Mouse (Mus musculus): ENCODE measurements around the gene Per1. TPM values are rescaled to one million over a fixed set of nuclear protein-coding genes. Genes with fewer than 3 reads are reported as not detected.
A peak's percentile ranks its signal among the peaks of the same experiment; 100 is the strongest.

Per1 gene
- polyA plus RNA-seq, 1 experiment = 57.6 TPM

GRCm38 (mm10) chr11:69071262-69071661 lies 23.8 kb upstream of the Per1 start:
- peaks cover 4% of the 10 kb centered on the region for H3K4me1 ChIP-seq (ENCODE audit: control insufficient read depth, insufficient read depth, low read length)
- H3K27ac ChIP-seq (ENCODE audit: insufficient read depth, low read length) = peak overlapping the region; percentile 49
- no peak for TF ChIP-seq CTCF (IDR thresholded peaks at IDR 0.05; ENCODE audit: extremely low read depth, insufficient read depth, low read length)
- no peak for TF ChIP-seq POLR2A (IDR thresholded peaks at IDR 0.05; ENCODE audit: extremely low read depth, insufficient read depth, low read length)
- peak overlapping the region; percentile 60 for H3K4me3 ChIP-seq (ENCODE audit: insufficient read depth, low read length)

- Histone ChIP-seq H3K4me3 (ENCODE audit: insufficient read depth, low read length) (no peak overlapping the region; the same call in 1 of the 2 replicates), H3K27ac (ENCODE audit: insufficient read depth, low read length) (no peak overlapping the region; the same call in 1 of the 2 replicates), H3K4me1 (ENCODE audit: control insufficient read depth, insufficient read depth, low read length) (peaks cover 4% of the 10 kb centered on the region)
- TF ChIP-seq POLR2A (IDR thresholded peaks at IDR 0.05; ENCODE audit: extremely low read depth, insufficient read depth, low read length) (no peak), CTCF (IDR thresholded peaks at IDR 0.05; ENCODE audit: extremely low read depth, insufficient read depth, low read length) (no peak)
These were observed 22.8 kb upstream of the Per1 start for GRCm38 (mm10) chr11:69072234-69072633.

- H3K4me3 ChIP-seq (ENCODE audit: insufficient read depth, low read length) = peak overlapping the region; percentile 18; the same call in 1 of the 2 replicates
- no peak for TF ChIP-seq POLR2A (IDR thresholded peaks at IDR 0.05; ENCODE audit: extremely low read depth, insufficient read depth, low read length)
- TF ChIP-seq CTCF (IDR thresholded peaks at IDR 0.05; ENCODE audit: extremely low read depth, insufficient read depth, low read length) = no peak
- H3K27ac ChIP-seq (ENCODE audit: insufficient read depth, low read length) = peak overlapping the region; percentile 27; the same call in 1 of the 2 replicates
- peaks cover 4% of the 10 kb centered on the region for H3K4me1 ChIP-seq (ENCODE audit: control insufficient read depth, insufficient read depth, low read length)
These were observed 22.4 kb upstream of the Per1 start for GRCm38 (mm10) chr11:69072666-69073064.

GRCm38 (mm10) chr11:69073065-69073888 lies 21.7 kb upstream of the Per1 start:
- no peak for TF ChIP-seq CTCF (IDR thresholded peaks at IDR 0.05; ENCODE audit: extremely low read depth, insufficient read depth, low read length)
- peak; percentile 84; the same call in 1 of the 2 replicates for TF ChIP-seq POLR2A (IDR thresholded peaks at IDR 0.05; ENCODE audit: extremely low read depth, insufficient read depth, low read length)
- H3K4me1 ChIP-seq (ENCODE audit: control insufficient read depth, insufficient read depth, low read length) = peaks cover 4% of the 10 kb centered on the region

GRCm38 (mm10) chr11:69073951-69074775 lies 20.9 kb upstream of the Per1 start:
- Histone ChIP-seq H3K4me3 (ENCODE audit: insufficient read depth, low read length) (no peak overlapping the region), H3K4me1 (ENCODE audit: control insufficient read depth, insufficient read depth, low read length) (peaks cover 4% of the 10 kb centered on the region), H3K27ac (ENCODE audit: insufficient read depth, low read length) (peak overlapping the region; percentile 58; the same call in 1 of the 2 replicates)
- TF ChIP-seq CTCF (IDR thresholded peaks at IDR 0.05; ENCODE audit: extremely low read depth, insufficient read depth, low read length) = no peak

More at GRCm38 (mm10) chr11:69073065-69073888, 21.7 kb upstream of the Per1 start:
- H3K27ac ChIP-seq (ENCODE audit: insufficient read depth, low read length) = peak overlapping the region; percentile 99
- peak overlapping the region; percentile 18 for H3K4me3 ChIP-seq (ENCODE audit: insufficient read depth, low read length)

GRCm38 (mm10) chr11:69074776-69075069 lies 20.3 kb upstream of the Per1 start:
- no peak overlapping the region for H3K4me3 ChIP-seq (ENCODE audit: insufficient read depth, low read length)
- H3K4me1 ChIP-seq (ENCODE audit: control insufficient read depth, insufficient read depth, low read length) = peaks cover 4% of the 10 kb centered on the region
- no peak for TF ChIP-seq CTCF (IDR thresholded peaks at IDR 0.05; ENCODE audit: extremely low read depth, insufficient read depth, low read length)
- no peak for TF ChIP-seq POLR2A (IDR thresholded peaks at IDR 0.05; ENCODE audit: extremely low read depth, insufficient read depth, low read length)
- H3K27ac ChIP-seq (ENCODE audit: insufficient read depth, low read length) = no peak overlapping the region

- TF ChIP-seq POLR2A (IDR thresholded peaks at IDR 0.05; ENCODE audit: extremely low read depth, insufficient read depth, low read length) (no peak), CTCF (IDR thresholded peaks at IDR 0.05; ENCODE audit: extremely low read depth, insufficient read depth, low read length) (no peak)
- Histone ChIP-seq H3K4me1 (ENCODE audit: control insufficient read depth, insufficient read depth, low read length) (peaks cover 4% of the 10 kb centered on the region), H3K27ac (ENCODE audit: insufficient read depth, low read length) (no peak overlapping the region), H3K4me3 (ENCODE audit: insufficient read depth, low read length) (no peak overlapping the region)
These were observed 19.1 kb upstream of the Per1 start for GRCm38 (mm10) chr11:69075764-69076479.

- Histone ChIP-seq H3K4me1 (ENCODE audit: control insufficient read depth, insufficient read depth, low read length) (peaks cover 4% of the 10 kb centered on the region), H3K27ac (ENCODE audit: insufficient read depth, low read length) (no peak overlapping the region), H3K4me3 (ENCODE audit: insufficient read depth, low read length) (no peak overlapping the region)
- TF ChIP-seq CTCF (IDR thresholded peaks at IDR 0.05; ENCODE audit: extremely low read depth, insufficient read depth, low read length) (no peak), POLR2A (IDR thresholded peaks at IDR 0.05; ENCODE audit: extremely low read depth, insufficient read depth, low read length) (no peak)
These were observed 18.4 kb upstream of the Per1 start for GRCm38 (mm10) chr11:69076572-69076971.

- Histone ChIP-seq H3K4me3 (ENCODE audit: insufficient read depth, low read length) (no peak overlapping the region), H3K27ac (ENCODE audit: insufficient read depth, low read length) (no peak overlapping the region), H3K4me1 (ENCODE audit: control insufficient read depth, insufficient read depth, low read length) (peaks cover 2% of the 10 kb centered on the region)
- TF ChIP-seq POLR2A (IDR thresholded peaks at IDR 0.05; ENCODE audit: extremely low read depth, insufficient read depth, low read length) = no peak
- TF ChIP-seq CTCF (IDR thresholded peaks at IDR 0.05; ENCODE audit: extremely low read depth, insufficient read depth, low read length) = no peak
These were observed 17.7 kb upstream of the Per1 start for GRCm38 (mm10) chr11:69077316-69077715.
